Mouse (Mus musculus) embryonic facial prominence, embryonic 11.5 days (tissue): ENCODE data around the gene Tmem156. TPM values are rescaled to one million over a fixed set of nuclear protein-coding genes. Genes with fewer than 3 reads are reported as not detected.

ENCODE experiments used
- ATAC-seq: fragments of 200-750 bp; cut with Nextera tagmentation; replicated peaks from 2 replicates; pipeline ENCODE4 v1.8.0; 2017; ENCODE audit warnings: low read depth; ENCODE audit not compliant: insufficient number of reproducible peaks, low FRiP score, low TSS enrichment
- DNase-seq: peaks from one replicate; pipeline ENCODE4 v3.0.0-alpha.2; 2015; ENCODE audit warnings: low spot score
- H3K27ac ChIP-seq: fragments of 300-500 bp; sonication (generic); replicated peaks from 2 replicates; pipeline ENCODE4 v1.5.1; 2014; ENCODE audit warnings: mild to moderate bottlenecking, low read depth, low read length, control low read depth
- H3K27me3 ChIP-seq: fragments of 300-500 bp; sonication (generic); 2 replicates; pipeline ENCODE4 v1.6.1; 2014; ENCODE audit warnings: mild to moderate bottlenecking, low read length, moderate library complexity, mixed read lengths; ENCODE audit not compliant: control insufficient read depth, insufficient read depth
- H3K36me3 ChIP-seq: fragments of 300-500 bp; sonication (generic); replicated peaks from 2 replicates; pipeline ENCODE4 v1.6.1; 2014; ENCODE audit warnings: low read depth, mild to moderate bottlenecking, low read length, moderate library complexity, mixed read lengths; ENCODE audit not compliant: control insufficient read depth, insufficient read depth
- H3K4me1 ChIP-seq: fragments of 300-500 bp; sonication (generic); 2 replicates; pipeline ENCODE4 v1.6.1; 2014; ENCODE audit warnings: low read length, mixed read lengths; ENCODE audit not compliant: control insufficient read depth, insufficient read depth
- H3K4me2 ChIP-seq: fragments of 300-500 bp; sonication (generic); 2 replicates; pipeline ENCODE4 v1.6.1; 2014; ENCODE audit warnings: low read depth, mild to moderate bottlenecking, control low read depth, low read length, moderate library complexity
- H3K4me3 ChIP-seq: fragments of 300-500 bp; sonication (generic); 2 replicates; pipeline ENCODE4 v1.5.1; 2014; ENCODE audit warnings: low read depth, low read length, control low read depth
- H3K9ac ChIP-seq: fragments of 300-500 bp; sonication (generic); replicated peaks from 2 replicates; pipeline ENCODE4 v1.6.1; 2014; ENCODE audit warnings: mild to moderate bottlenecking, control low read depth, low read length
- H3K9me3 ChIP-seq: fragments of 300-500 bp; sonication (generic); replicated peaks from 2 replicates; pipeline ENCODE4 v1.6.1; 2016; ENCODE audit warnings: mild to moderate bottlenecking, low read length, inconsistent platforms, mixed read lengths; ENCODE audit not compliant: control insufficient read depth
- WGBS: fragments of 180-500 bp; shearing (Covaris S2); extraction: QIAGEN DNeasy Blood & Tissue Kit; methylation state at CpG from one replicate; pipeline ENCODE4 v1.1.7; 2014; 5-methylcytosine and 5-hydroxymethylcytosine counted together
- polyA plus RNA-seq: library from polyadenylated mRNA; unstranded; fragments of >200 nt; fragmentation: Nextera tagmentation; extraction: Ambion mirVana; gene quantifications from 2 replicates; pipeline ENCODE4 v1.2.1, GENCODE M21; 2014

The Tmem156 gene
- polyA plus RNA-seq, 1 experiment from 2014 or later: not detected

GRCm38 (mm10) chr5:65102641-65103042 lies 10.7 kb upstream of the Tmem156 start:
- WGBS: 71% methylated on average over 10 of the region's 10 CpGs
- no peaks in the 10 kb centered on the region for H3K27me3 ChIP-seq
- DNase-seq: no peak
- H3K4me3 ChIP-seq: no peak overlapping the region
- H3K27ac ChIP-seq: no peak overlapping the region
- no peak for ATAC-seq
- no peaks in the 10 kb centered on the region for H3K9me3 ChIP-seq
- no peak overlapping the region for H3K4me2 ChIP-seq
- no peaks in the 10 kb centered on the region for H3K36me3 ChIP-seq
- no peak overlapping the region for H3K9ac ChIP-seq
- H3K4me1 ChIP-seq: no peaks in the 10 kb centered on the region

DNA sequence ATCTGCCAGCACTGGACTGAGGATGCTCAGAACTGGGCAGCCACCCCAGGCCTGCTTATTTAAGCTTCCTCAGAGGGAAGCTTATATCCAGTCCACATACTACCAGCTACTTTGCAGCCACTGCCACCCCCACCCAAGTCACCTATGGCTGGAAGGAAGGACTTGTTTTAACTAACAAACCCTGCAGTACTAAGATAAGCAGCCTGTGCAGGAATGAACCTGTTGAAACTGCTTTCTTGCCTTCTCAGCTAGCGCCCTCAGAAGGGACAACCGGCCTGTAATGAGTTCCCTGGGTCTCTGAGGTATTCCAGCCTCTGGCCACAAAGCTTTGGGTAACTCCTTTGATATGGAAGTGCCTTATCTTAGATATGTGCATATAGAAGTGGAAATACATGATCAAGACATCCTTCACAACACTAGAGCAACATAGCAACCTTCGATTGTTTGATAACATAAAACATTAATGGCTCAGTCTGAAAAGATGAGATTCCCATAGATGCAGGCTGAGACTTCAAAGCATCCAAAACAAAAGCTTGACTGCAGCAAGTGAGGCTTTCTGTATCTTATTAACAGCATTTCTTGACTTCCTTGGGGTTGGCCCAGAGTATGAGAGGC lies 10.2 kb upstream of the Tmem156 start:
- 67% methylated on average over 3 of the region's 3 CpGs for WGBS
- no peak overlapping the region for H3K27ac ChIP-seq
- H3K4me3 ChIP-seq: no peak overlapping the region
- H3K4me2 ChIP-seq: no peak overlapping the region
- H3K27me3 ChIP-seq: no peaks in the 10 kb centered on the region
- no peaks in the 10 kb centered on the region for H3K36me3 ChIP-seq
- ATAC-seq (no peak), DNase-seq (no peak)
- H3K4me1 ChIP-seq: no peaks in the 10 kb centered on the region
- no peaks in the 10 kb centered on the region for H3K9me3 ChIP-seq
- H3K9ac ChIP-seq: no peak overlapping the region

DNA sequence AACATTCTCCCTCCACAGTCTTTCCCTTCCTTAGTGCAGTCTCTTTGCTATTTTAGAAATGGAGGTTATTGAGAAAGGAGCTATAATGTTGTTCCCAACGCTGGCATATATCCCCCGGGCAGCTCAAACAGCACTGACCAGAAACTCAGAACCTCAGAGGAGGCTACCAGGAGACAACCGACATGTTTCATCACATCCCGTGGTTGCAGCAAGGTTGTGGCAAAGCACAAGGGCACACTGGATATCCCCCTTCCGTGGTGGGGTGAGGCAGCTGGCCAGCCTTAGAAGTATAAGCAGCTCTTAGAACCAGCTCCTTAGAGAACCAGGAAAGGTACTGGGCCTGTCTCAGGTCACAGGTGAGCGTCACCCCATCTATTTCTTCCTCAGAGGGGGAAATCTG lies 9.7 kb upstream of the Tmem156 start:
- H3K9ac ChIP-seq: no peak overlapping the region
- DNase-seq (no peak), ATAC-seq (no peak)
- no peaks in the 10 kb centered on the region for H3K9me3 ChIP-seq
- WGBS: 90% methylated on average over 6 of the region's 6 CpGs
- H3K4me1 ChIP-seq: no peaks in the 10 kb centered on the region
- H3K36me3 ChIP-seq: no peaks in the 10 kb centered on the region
- H3K4me2 ChIP-seq: no peak overlapping the region
- no peaks in the 10 kb centered on the region for H3K27me3 ChIP-seq
- no peak overlapping the region for H3K4me3 ChIP-seq
- no peak overlapping the region for H3K27ac ChIP-seq

GRCm38 (mm10) chr5:65101209-65101608 lies 9.3 kb upstream of the Tmem156 start:
- H3K4me2 ChIP-seq: no peak overlapping the region

DNA sequence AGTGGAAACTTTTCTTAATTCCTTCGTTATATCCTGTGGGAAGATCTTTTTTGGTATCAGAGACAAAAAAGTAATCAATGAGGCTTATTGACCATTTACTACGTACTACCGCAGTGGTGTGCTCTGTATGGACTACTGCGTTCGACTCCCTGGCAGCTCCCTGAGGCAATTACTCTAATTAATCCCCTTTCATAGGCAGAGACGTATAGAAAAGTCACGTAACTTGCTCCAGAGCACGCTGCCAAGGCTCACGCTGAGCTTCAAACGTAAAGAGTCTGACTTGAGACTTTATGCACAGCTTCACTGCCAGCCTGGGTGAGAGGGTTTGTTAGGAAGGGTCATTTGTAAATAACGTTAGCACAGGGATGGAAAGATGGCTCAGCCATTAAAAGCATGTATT lies 8.1 kb upstream of the Tmem156 start:
- H3K4me3 ChIP-seq: no peak overlapping the region
- 55% methylated on average over 11 of the region's 11 CpGs for WGBS
- no peaks in the 10 kb centered on the region for H3K9me3 ChIP-seq
- no peak overlapping the region for H3K27ac ChIP-seq
- DNase-seq (no peak), ATAC-seq (no peak)
- no peaks in the 10 kb centered on the region for H3K36me3 ChIP-seq
- no peak overlapping the region for H3K9ac ChIP-seq
- no peaks in the 10 kb centered on the region for H3K27me3 ChIP-seq
- H3K4me2 ChIP-seq: no peak overlapping the region
- H3K4me1 ChIP-seq: no peaks in the 10 kb centered on the region

More at GRCm38 (mm10) chr5:65101209-65101608, 9.3 kb upstream of the Tmem156 start:
- Histone ChIP-seq H3K4me3 (no peak overlapping the region), H3K27ac (no peak overlapping the region), H3K36me3 (no peaks in the 10 kb centered on the region), H3K9ac (no peak overlapping the region), H3K4me1 (no peaks in the 10 kb centered on the region), H3K9me3 (no peaks in the 10 kb centered on the region), H3K27me3 (no peaks in the 10 kb centered on the region)
- ATAC-seq (no peak), DNase-seq (no peak)
- WGBS: 88% methylated on average over 5 of the region's 5 CpGs

GRCm38 (mm10) chr5:65097457-65097856 lies 5.5 kb upstream of the Tmem156 start:
- WGBS: 88% methylated on average over 5 of the region's 5 CpGs
- no peaks in the 10 kb centered on the region for H3K27me3 ChIP-seq
- ATAC-seq (no peak), DNase-seq (no peak)
- no peak overlapping the region for H3K27ac ChIP-seq
- no peaks in the 10 kb centered on the region for H3K36me3 ChIP-seq
- H3K9ac ChIP-seq: no peak overlapping the region
- no peaks in the 10 kb centered on the region for H3K4me1 ChIP-seq
- no peaks in the 10 kb centered on the region for H3K9me3 ChIP-seq
- no peak overlapping the region for H3K4me2 ChIP-seq
- H3K4me3 ChIP-seq: no peak overlapping the region

DNA sequence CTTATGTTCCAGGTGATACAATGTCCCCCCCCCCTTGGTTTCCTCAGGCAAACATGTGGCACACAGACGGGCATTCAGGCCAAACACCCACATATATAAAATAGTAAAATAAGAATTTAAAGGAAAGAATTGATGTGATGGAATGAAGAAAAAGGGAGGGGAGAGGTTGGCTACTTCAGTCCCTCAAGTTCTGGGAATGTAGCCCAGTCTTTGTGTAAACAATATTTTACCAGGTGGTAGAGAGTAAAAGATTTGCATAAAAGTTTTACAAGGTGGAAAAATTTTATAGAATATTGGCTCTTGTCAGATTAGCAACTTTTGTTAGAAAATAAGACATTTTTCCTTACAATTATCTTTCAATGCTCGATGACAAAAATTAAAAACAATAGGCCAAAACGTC lies 4.9 kb upstream of the Tmem156 start:
- WGBS: 73% methylated on average over 3 of the region's 3 CpGs
- H3K4me2 ChIP-seq: no peak overlapping the region
- H3K4me3 ChIP-seq: no peak overlapping the region
- H3K27me3 ChIP-seq: no peaks in the 10 kb centered on the region
- no peaks in the 10 kb centered on the region for H3K36me3 ChIP-seq
- ATAC-seq (no peak), DNase-seq (no peak)
- no peaks in the 10 kb centered on the region for H3K4me1 ChIP-seq
- H3K9ac ChIP-seq: no peak overlapping the region
- H3K9me3 ChIP-seq: no peaks in the 10 kb centered on the region
- H3K27ac ChIP-seq: no peak overlapping the region

- ATAC-seq: no peak
- Histone ChIP-seq H3K4me1 (no peaks in the 10 kb centered on the region), H3K9me3 (no peaks in the 10 kb centered on the region), H3K36me3 (no peaks in the 10 kb centered on the region), H3K4me3 (no peak overlapping the region), H3K27ac (no peak overlapping the region), H3K27me3 (no peaks in the 10 kb centered on the region), H3K9ac (no peak overlapping the region), H3K4me2 (no peak overlapping the region)
- no peak for DNase-seq
- WGBS: 70% methylated on average over 3 of the region's 3 CpGs
These were observed 4.2 kb upstream of the Tmem156 start for GRCm38 (mm10) chr5:65096082-65096481.
